Mouse (Mus musculus): ENCODE data around the gene Dgkb. TPM values are rescaled to one million over a fixed set of nuclear protein-coding genes. Genes with fewer than 3 reads are reported as not detected.

Dgkb gene
- polyA plus RNA-seq, 1 experiment from 2014 or later = 0.05 TPM

DNA sequence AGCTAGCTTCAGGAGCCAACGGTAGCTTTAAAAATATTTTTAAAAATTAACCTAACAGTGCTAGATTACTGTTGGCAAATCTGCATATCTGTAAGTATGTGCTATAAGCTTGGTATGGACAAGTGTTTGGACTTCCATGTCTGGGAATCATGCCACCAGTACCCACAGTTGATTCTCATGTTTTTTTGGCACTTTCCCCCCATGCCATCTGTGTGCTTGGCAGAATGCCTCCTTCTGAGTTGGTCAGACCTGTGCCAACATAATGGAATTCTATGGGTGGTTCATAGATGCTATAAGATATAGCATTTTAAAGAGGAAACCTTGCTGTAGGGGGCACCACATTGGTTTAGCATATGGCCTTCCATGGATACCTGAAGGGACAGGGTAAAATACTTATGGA lies 484.0 kb downstream of the Dgkb start:
- WGBS (ENCODE audit: insufficient replicate concordance) = 64% methylated on average over 1 of the region's 1 CpGs
- Histone ChIP-seq H3K4me2 (no peak overlapping the region), H3K36me3 (no peaks in the 10 kb centered on the region), H3K4me3 (replicated peaks) (no peak overlapping the region), H3K27ac (no peak overlapping the region), H3K9ac (no peak overlapping the region), H3K9me3 (replicated peaks) (no peaks in the 10 kb centered on the region), H3K27me3 (no peaks in the 10 kb centered on the region), H3K4me1 (replicated peaks) (no peaks in the 10 kb centered on the region)
- DNase-seq = no peak
- no peak for ATAC-seq (ENCODE audit: low read depth)

- no peak for DNase-seq
- WGBS (ENCODE audit: insufficient replicate concordance) = 52% methylated on average over 3 of the region's 3 CpGs
- no peaks in the 10 kb centered on the region for H3K4me1 ChIP-seq (replicated peaks)
- H3K27ac ChIP-seq = no peak overlapping the region
- no peaks in the 10 kb centered on the region for H3K36me3 ChIP-seq
- no peak overlapping the region for H3K4me2 ChIP-seq
- no peak overlapping the region for H3K4me3 ChIP-seq (replicated peaks)
- no peaks in the 10 kb centered on the region for H3K27me3 ChIP-seq
- ATAC-seq (ENCODE audit: low read depth) = no peak
- no peaks in the 10 kb centered on the region for H3K9me3 ChIP-seq (replicated peaks)
- H3K9ac ChIP-seq = no peak overlapping the region
Observed at GRCm38 (mm10) chr12:38303841-38304240, 486.3 kb downstream of the Dgkb start.

- Histone ChIP-seq H3K36me3 (no peaks in the 10 kb centered on the region), H3K9ac (no peak overlapping the region), H3K4me1 (replicated peaks) (no peaks in the 10 kb centered on the region), H3K27me3 (no peaks in the 10 kb centered on the region), H3K27ac (no peak overlapping the region), H3K9me3 (replicated peaks) (no peaks in the 10 kb centered on the region), H3K4me3 (replicated peaks) (no peak overlapping the region), H3K4me2 (no peak overlapping the region)
- WGBS (ENCODE audit: insufficient replicate concordance) = 76% methylated on average over 3 of the region's 3 CpGs
- ATAC-seq (ENCODE audit: low read depth) (no peak), DNase-seq (no peak)
Observed at GRCm38 (mm10) chr12:38304245-38304644, 486.7 kb downstream of the Dgkb start.

GRCm38 (mm10) chr12:38309885-38310284 lies 492.4 kb downstream of the Dgkb start:
- Histone ChIP-seq H3K27me3 (no peaks in the 10 kb centered on the region), H3K4me3 (replicated peaks) (no peak overlapping the region), H3K9me3 (replicated peaks) (no peaks in the 10 kb centered on the region), H3K4me2 (no peak overlapping the region), H3K9ac (no peak overlapping the region), H3K4me1 (replicated peaks) (no peaks in the 10 kb centered on the region), H3K36me3 (no peaks in the 10 kb centered on the region), H3K27ac (no peak overlapping the region)
- DNase-seq (no peak), ATAC-seq (ENCODE audit: low read depth) (no peak)

GRCm38 (mm10) chr12:38327729-38328271 lies 510.3 kb downstream of the Dgkb start:
- Histone ChIP-seq H3K9ac (no peak overlapping the region), H3K27me3 (no peaks in the 10 kb centered on the region), H3K27ac (no peak overlapping the region), H3K36me3 (no peaks in the 10 kb centered on the region), H3K9me3 (replicated peaks) (no peaks in the 10 kb centered on the region), H3K4me3 (replicated peaks) (no peak overlapping the region), H3K4me1 (replicated peaks) (no peaks in the 10 kb centered on the region), H3K4me2 (no peak overlapping the region)
- DNase-seq (no peak), ATAC-seq (ENCODE audit: low read depth) (no peak)
- 68% methylated on average over 1 of the region's 1 CpGs for WGBS (ENCODE audit: insufficient replicate concordance)

- ATAC-seq (ENCODE audit: low read depth) (no peak), DNase-seq (no peak)
- Histone ChIP-seq H3K9me3 (replicated peaks) (no peaks in the 10 kb centered on the region), H3K36me3 (no peaks in the 10 kb centered on the region), H3K27ac (no peak overlapping the region), H3K4me2 (no peak overlapping the region), H3K4me3 (replicated peaks) (no peak overlapping the region), H3K9ac (no peak overlapping the region), H3K4me1 (replicated peaks) (no peaks in the 10 kb centered on the region), H3K27me3 (no peaks in the 10 kb centered on the region)
Observed at GRCm38 (mm10) chr12:38328779-38329178, 511.3 kb downstream of the Dgkb start.

- H3K27ac ChIP-seq = no peak overlapping the region
- no peaks in the 10 kb centered on the region for H3K36me3 ChIP-seq
- WGBS (ENCODE audit: insufficient replicate concordance) = 20% methylated on average over 6 of the region's 6 CpGs
- no peaks in the 10 kb centered on the region for H3K4me1 ChIP-seq (replicated peaks)
- no peak overlapping the region for H3K4me2 ChIP-seq
- no peaks in the 10 kb centered on the region for H3K27me3 ChIP-seq
- H3K9ac ChIP-seq = no peak overlapping the region
- ATAC-seq (ENCODE audit: low read depth) (no peak), DNase-seq (no peak)
- no peak overlapping the region for H3K4me3 ChIP-seq (replicated peaks)
- no peaks in the 10 kb centered on the region for H3K9me3 ChIP-seq (replicated peaks)
Observed at GRCm38 (mm10) chr12:38342657-38343056, 525.1 kb downstream of the Dgkb start.

DNA sequence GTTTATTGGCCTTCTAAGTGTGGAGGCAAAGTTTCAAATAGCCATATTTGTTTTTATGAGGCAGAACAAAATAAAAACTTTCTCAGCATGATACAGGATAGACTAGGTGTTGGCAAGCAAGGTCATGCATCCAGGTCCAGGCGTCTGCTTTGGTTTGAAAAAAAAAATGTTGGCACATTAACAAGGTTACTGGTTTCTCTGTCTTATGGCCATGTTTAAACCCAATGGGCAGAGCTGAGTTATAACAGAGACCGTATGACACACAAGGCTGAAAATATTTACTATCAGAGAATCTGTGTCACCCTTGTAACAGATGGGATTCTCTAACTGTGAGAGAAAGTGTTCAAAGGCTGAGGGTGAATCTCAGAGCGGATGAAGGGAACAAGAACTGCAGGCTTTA lies 535.0 kb downstream of the Dgkb start:
- Histone ChIP-seq H3K4me1 (replicated peaks) (no peaks in the 10 kb centered on the region), H3K27ac (no peak overlapping the region), H3K4me2 (no peak overlapping the region), H3K9me3 (replicated peaks) (no peaks in the 10 kb centered on the region), H3K4me3 (replicated peaks) (no peak overlapping the region), H3K9ac (no peak overlapping the region), H3K36me3 (no peaks in the 10 kb centered on the region), H3K27me3 (no peaks in the 10 kb centered on the region)
- DNase-seq = no peak
- 61% methylated on average over 3 of the region's 3 CpGs for WGBS (ENCODE audit: insufficient replicate concordance)
- no peak for ATAC-seq (ENCODE audit: low read depth)

- DNase-seq = no peak
- Histone ChIP-seq H3K27ac (no peak overlapping the region), H3K36me3 (no peaks in the 10 kb centered on the region), H3K9me3 (replicated peaks) (no peaks in the 10 kb centered on the region), H3K4me3 (replicated peaks) (no peak overlapping the region), H3K27me3 (no peaks in the 10 kb centered on the region), H3K4me2 (no peak overlapping the region), H3K4me1 (replicated peaks) (no peaks in the 10 kb centered on the region), H3K9ac (no peak overlapping the region)
- 52% methylated on average over 1 of the region's 1 CpGs for WGBS (ENCODE audit: insufficient replicate concordance)
- no peak for ATAC-seq (ENCODE audit: low read depth)
Observed at GRCm38 (mm10) chr12:38356386-38356785, 538.9 kb downstream of the Dgkb start.

DNA sequence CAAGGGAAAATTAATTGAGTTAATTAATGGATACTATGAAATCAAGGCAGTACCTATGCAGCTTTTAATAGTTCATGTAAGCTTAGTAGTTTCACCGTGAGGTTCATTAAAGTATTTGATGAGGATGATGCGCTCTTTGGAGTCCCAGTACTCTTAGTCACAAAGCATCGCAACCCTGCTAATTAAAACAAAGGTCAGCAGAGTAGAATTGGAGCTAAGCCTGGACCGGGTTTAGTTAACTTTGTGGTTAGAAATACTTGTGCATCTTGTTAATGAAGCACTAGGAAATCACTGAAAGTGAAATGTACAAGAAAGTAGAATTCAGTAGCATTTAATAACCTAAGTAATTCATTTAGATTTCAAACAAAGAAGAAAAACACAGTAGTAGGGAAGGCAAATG lies 544.0 kb downstream of the Dgkb start:
- H3K4me1 ChIP-seq (replicated peaks) = no peaks in the 10 kb centered on the region
- DNase-seq (no peak), ATAC-seq (ENCODE audit: low read depth) (no peak)
- H3K27me3 ChIP-seq = no peaks in the 10 kb centered on the region
- no peak overlapping the region for H3K4me2 ChIP-seq
- no peaks in the 10 kb centered on the region for H3K36me3 ChIP-seq
- no peak overlapping the region for H3K9ac ChIP-seq
- no peak overlapping the region for H3K27ac ChIP-seq
- no peaks in the 10 kb centered on the region for H3K9me3 ChIP-seq (replicated peaks)
- H3K4me3 ChIP-seq (replicated peaks) = no peak overlapping the region
- 66% methylated on average over 4 of the region's 4 CpGs for WGBS (ENCODE audit: insufficient replicate concordance)

- no peak overlapping the region for H3K4me3 ChIP-seq (replicated peaks)
- DNase-seq = no peak
- H3K9me3 ChIP-seq (replicated peaks) = no peaks in the 10 kb centered on the region
- no peaks in the 10 kb centered on the region for H3K27me3 ChIP-seq
- WGBS (ENCODE audit: insufficient replicate concordance) = 30% methylated on average over 2 of the region's 2 CpGs
- H3K27ac ChIP-seq = no peak overlapping the region
- H3K9ac ChIP-seq = no peak overlapping the region
- H3K36me3 ChIP-seq = no peaks in the 10 kb centered on the region
- H3K4me2 ChIP-seq = no peak overlapping the region
- H3K4me1 ChIP-seq (replicated peaks) = no peaks in the 10 kb centered on the region
- no peak for ATAC-seq (ENCODE audit: low read depth)
Observed at GRCm38 (mm10) chr12:38371597-38371996, 554.1 kb downstream of the Dgkb start.

DNA sequence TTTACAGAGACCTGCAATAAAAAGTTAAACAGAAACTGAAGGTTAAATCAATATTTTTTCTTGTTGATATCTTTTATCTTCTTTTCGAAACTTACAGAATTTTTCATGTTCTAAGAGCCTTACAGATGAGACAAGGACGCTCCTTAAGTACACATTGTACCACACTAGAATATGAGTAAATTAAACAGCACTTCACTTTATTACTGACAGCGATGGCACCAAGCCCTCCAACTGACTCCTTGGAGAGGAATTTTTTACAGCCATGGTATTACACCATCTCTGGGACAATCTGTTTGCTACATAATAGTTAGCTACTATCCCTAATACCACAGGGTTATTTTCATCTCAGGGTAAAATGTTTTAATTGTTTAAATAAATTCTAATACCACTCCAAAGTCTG lies 556.6 kb downstream of the Dgkb start:
- no peaks in the 10 kb centered on the region for H3K9me3 ChIP-seq (replicated peaks)
- no peaks in the 10 kb centered on the region for H3K27me3 ChIP-seq
- H3K27ac ChIP-seq = no peak overlapping the region
- H3K4me2 ChIP-seq = no peak overlapping the region
- H3K9ac ChIP-seq = no peak overlapping the region
- no peaks in the 10 kb centered on the region for H3K36me3 ChIP-seq
- no peaks in the 10 kb centered on the region for H3K4me1 ChIP-seq (replicated peaks)
- ATAC-seq (ENCODE audit: low read depth) (no peak), DNase-seq (no peak)
- WGBS (ENCODE audit: insufficient replicate concordance) = 52% methylated on average over 3 of the region's 3 CpGs
- H3K4me3 ChIP-seq (replicated peaks) = no peak overlapping the region
